Mouse (Mus musculus) MEL (cell line): ENCODE measurements at regions not wholly inside any gene's neighbourhood (a gene's known extent, or its start where the extent isn't known, plus 50 kb on each side); places are given as distances from the start of the nearest gene placed in this dataset.

Experiments
- DNase-seq: peaks from one replicate; pipeline ENCODE4 v3.0.0; 2011; ENCODE audit warnings: low read depth, low spot score
- H3K27ac ChIP-seq: 2 replicates; pipeline ENCODE4 v1.5.1; 2012; ENCODE audit warnings: low read depth, mild to moderate bottlenecking, control low read depth, low read length, moderate library complexity; ENCODE audit not compliant: control insufficient read depth
- H3K27me3 ChIP-seq, 2 experiments: fragments of 150-350 bp in 1 of 2; sonication (generic) in 1 of 2; 2 replicates each; pipeline ENCODE4 v1.6.1; 2012; ENCODE audit warnings: low read length in 2 of 2, mild to moderate bottlenecking in 2 of 2, improper control_type of control experiment in 1 of 2, moderate library complexity in 1 of 2; ENCODE audit not compliant: insufficient read depth in 2 of 2, control insufficient read depth in 1 of 2
- H3K36me3 ChIP-seq, 2 experiments: 2 replicates each; pipeline ENCODE4 v1.6.1; 2012 to 2014; ENCODE audit warnings: low read length in 2 of 2, improper control_type of control experiment in 1 of 2, inconsistent platforms in 1 of 2, mild to moderate bottlenecking in 1 of 2; ENCODE audit not compliant: insufficient read depth in 2 of 2, control insufficient read depth in 1 of 2
- H3K4me1 ChIP-seq, 2 experiments: fragments of 150-350 bp in 1 of 2; sonication (generic) in 1 of 2; 2 replicates each; pipeline ENCODE4 v1.6.1; 2012; ENCODE audit warnings: low read length in 2 of 2, improper control_type of control experiment in 1 of 2, mild to moderate bottlenecking in 1 of 2; ENCODE audit not compliant: insufficient read depth in 2 of 2, control insufficient read depth in 1 of 2
- H3K4me3 ChIP-seq, 2 experiments: fragments of 150-350 bp in 1 of 2; sonication (generic) in 1 of 2; 2 replicates each; pipeline ENCODE4 v1.5.1; 2012; ENCODE audit warnings: low read depth in 2 of 2, low read length in 2 of 2, mild to moderate bottlenecking in 2 of 2, moderate library complexity in 2 of 2, control low read depth in 1 of 2, improper control_type of control experiment in 1 of 2; ENCODE audit not compliant: control insufficient read depth in 1 of 2, insufficient read depth in 1 of 2
- H3K79me2 ChIP-seq: 2 replicates; pipeline ENCODE4 v1.6.1; 2012; ENCODE audit warnings: mild to moderate bottlenecking, low read length, moderate library complexity; ENCODE audit not compliant: control insufficient read depth, poor library complexity, insufficient read depth
- H3K9ac ChIP-seq: 2 replicates; pipeline ENCODE4 v1.6.1; 2012; ENCODE audit warnings: low read depth, mild to moderate bottlenecking, control low read depth, low read length, moderate library complexity; ENCODE audit not compliant: control insufficient read depth, poor library complexity, severe bottlenecking
- H3K9me3 ChIP-seq: fragments of 150-350 bp; sonication (generic); replicated peaks from 2 replicates; pipeline ENCODE4 v1.6.1; 2012; ENCODE audit warnings: mild to moderate bottlenecking, low read length, improper control_type of control experiment, moderate library complexity; ENCODE audit not compliant: insufficient read depth
- ELF1 ChIP-seq: IDR thresholded peaks from 2 replicates; pipeline ENCODE4 v1.6.1; 2014; ENCODE audit warnings: low read depth, mild to moderate bottlenecking, inconsistent platforms, low read length, improper control_type of control experiment, moderate library complexity
- ETS1 ChIP-seq: IDR thresholded peaks from 2 replicates; pipeline ENCODE4 v1.6.1; 2012; ENCODE audit warnings: low read depth, mild to moderate bottlenecking, inconsistent platforms, low read length, improper control_type of control experiment, moderate library complexity
- GABPA ChIP-seq: IDR thresholded peaks from 2 replicates; pipeline ENCODE4 v1.6.1; 2012; ENCODE audit warnings: low read depth, mild to moderate bottlenecking, inconsistent platforms, low read length, improper control_type of control experiment, moderate library complexity
- GATA1 ChIP-seq: IDR thresholded peaks from 2 replicates; pipeline ENCODE4 v1.6.1; 2011; ENCODE audit warnings: low read depth, low read length, improper control_type of control experiment
- HCFC1 ChIP-seq: IDR thresholded peaks from 2 replicates; pipeline ENCODE4 v1.6.1; 2012; ENCODE audit warnings: low read depth, mild to moderate bottlenecking, inconsistent platforms, low read length, improper control_type of control experiment, moderate library complexity
- KAT2A ChIP-seq: conservative IDR thresholded peaks from 2 replicates; pipeline ENCODE4 v1.6.1; 2012; ENCODE audit warnings: low read depth, low read length, improper control_type of control experiment, inconsistent platforms
- MAFK ChIP-seq: IDR thresholded peaks from 2 replicates; pipeline ENCODE4 v1.6.1; 2011; ENCODE audit warnings: low read depth, mild to moderate bottlenecking, low read length, improper control_type of control experiment, borderline replicate concordance
- MAZ ChIP-seq: IDR thresholded peaks from 2 replicates; pipeline ENCODE4 v1.6.1; 2012; ENCODE audit warnings: low read depth, mild to moderate bottlenecking, inconsistent platforms, low read length, improper control_type of control experiment
- MEF2A ChIP-seq: IDR thresholded peaks from 2 replicates; pipeline ENCODE4 v1.6.1; 2014; ENCODE audit warnings: low read depth, mild to moderate bottlenecking, inconsistent platforms, low read length, improper control_type of control experiment; ENCODE audit not compliant: poor library complexity, insufficient replicate concordance, severe bottlenecking; ENCODE audit errors: extremely low read depth
- POLR2AphosphoS5 ChIP-seq: IDR thresholded peaks from 2 replicates; pipeline ENCODE4 v1.6.1; 2012; ENCODE audit warnings: low read depth, borderline replicate concordance, mild to moderate bottlenecking, inconsistent platforms, low read length, moderate library complexity, mixed read lengths
- RAD21 ChIP-seq: IDR thresholded peaks from 2 replicates; pipeline ENCODE4 v1.6.1; 2011; ENCODE audit warnings: mild to moderate bottlenecking, low read depth, low read length, improper control_type of control experiment
- RCOR1 ChIP-seq: IDR thresholded peaks from 2 replicates; pipeline ENCODE4 v1.6.1; 2012; ENCODE audit warnings: low read depth, mild to moderate bottlenecking, inconsistent platforms, low read length, improper control_type of control experiment
- SIN3A ChIP-seq: IDR thresholded peaks from 2 replicates; pipeline ENCODE4 v1.6.1; 2012; ENCODE audit warnings: low read length, improper control_type of control experiment, inconsistent platforms
- TAL1 ChIP-seq: IDR thresholded peaks from 2 replicates; pipeline ENCODE4 v1.6.1; 2012; ENCODE audit warnings: mild to moderate bottlenecking, inconsistent platforms, low read length, moderate library complexity, mixed read lengths
- TBP ChIP-seq: IDR thresholded peaks from 2 replicates; pipeline ENCODE4 v1.8.0; 2011; ENCODE audit warnings: low read depth, low read length, improper control_type of control experiment
- TCF12 ChIP-seq: IDR thresholded peaks from 2 replicates; pipeline ENCODE4 v1.6.1; 2014; ENCODE audit warnings: low read depth, mild to moderate bottlenecking, inconsistent platforms, low read length, improper control_type of control experiment, moderate library complexity
- UBTF ChIP-seq: IDR thresholded peaks from 2 replicates; pipeline ENCODE4 v1.6.1; 2012; ENCODE audit warnings: low read depth, mild to moderate bottlenecking, inconsistent platforms, low read length, improper control_type of control experiment, moderate library complexity, borderline replicate concordance; ENCODE audit not compliant: insufficient read depth
- USF2 ChIP-seq, 2 experiments: IDR thresholded peaks; 2 replicates each; pipeline ENCODE4 v1.6.1; 2011 to 2012; ENCODE audit warnings: improper control_type of control experiment in 2 of 2, low read length in 2 of 2, borderline replicate concordance in 1 of 2, inconsistent platforms in 1 of 2, low read depth in 1 of 2, mild to moderate bottlenecking in 1 of 2; ENCODE audit not compliant: insufficient read depth in 1 of 2
- ZC3H11A ChIP-seq: IDR thresholded peaks from 2 replicates; pipeline ENCODE4 v1.6.1; 2012; ENCODE audit warnings: low read depth, mild to moderate bottlenecking, inconsistent platforms, low read length, improper control_type of control experiment
- ZKSCAN1 ChIP-seq: IDR thresholded peaks from 2 replicates; pipeline ENCODE4 v1.6.1; 2012; ENCODE audit warnings: low read depth, mild to moderate bottlenecking, inconsistent platforms, low read length, improper control_type of control experiment, moderate library complexity

DNA sequence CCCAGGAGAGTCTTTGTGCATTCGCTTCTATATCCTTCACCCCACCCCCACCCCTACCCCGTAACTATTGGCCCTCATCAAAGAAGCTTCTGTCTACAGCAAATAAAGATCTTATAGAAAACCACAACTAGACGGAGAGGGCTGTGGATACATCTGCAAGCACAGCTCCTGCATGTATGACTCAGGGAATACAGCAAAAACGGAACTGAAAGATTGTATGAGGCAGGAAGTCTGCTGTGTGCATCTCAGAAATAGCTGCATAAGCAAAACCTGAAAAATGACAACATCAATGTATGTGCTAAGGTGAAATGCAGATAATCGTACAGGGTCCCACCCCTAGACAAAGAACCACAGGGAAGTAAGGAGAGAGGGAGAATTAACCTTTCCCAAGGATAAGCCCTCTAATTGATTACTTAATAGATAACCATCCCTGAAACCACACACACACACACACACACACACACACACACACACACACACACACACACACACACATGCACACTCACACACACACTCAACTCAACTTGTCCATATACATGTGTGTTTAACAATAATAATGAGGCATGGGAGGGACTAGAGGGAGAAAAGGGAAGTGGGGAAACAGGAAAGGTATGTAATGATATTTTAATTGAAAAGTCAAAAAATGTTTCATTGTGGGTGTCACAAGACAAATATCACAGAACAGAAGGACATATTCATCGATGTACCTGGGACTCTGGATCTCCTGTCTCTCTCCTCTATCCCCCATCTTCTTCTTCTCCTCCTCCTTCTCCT, 416.6 kb downstream of the Rprm start:
- no peaks in the 10 kb centered on the region for H3K27me3 ChIP-seq
- TF ChIP-seq HCFC1 (no peak), TAL1 (no peak), ETS1 (no peak), GABPA (no peak), TCF12 (no peak), POLR2AphosphoS5 (no peak), ZKSCAN1 (no peak), MAZ (no peak), USF2 (IDR thresholded peaks at IDR 0.05; ENCODE audit: borderline replicate concordance in 1 of 2, insufficient read depth in 1 of 2, low read depth in 1 of 2, low read length in 2 of 2) (no peak), KAT2A (no peak), UBTF (no peak), GATA1 (no peak), TBP (no peak), MEF2A (no peak), RAD21 (no peak), ZC3H11A (no peak), RCOR1 (no peak), SIN3A (no peak)
- H3K27ac ChIP-seq = no peak overlapping the region
- no peak for DNase-seq
- no peaks in the 10 kb centered on the region; the same call in 1 of the 2 replicates for H3K9me3 ChIP-seq
- no peaks in the 10 kb centered on the region for H3K79me2 ChIP-seq
- no peak overlapping the region for H3K4me3 ChIP-seq
- no peak overlapping the region for H3K9ac ChIP-seq
- H3K4me1 ChIP-seq = no peaks in the 10 kb centered on the region
- no peaks in the 10 kb centered on the region for H3K36me3 ChIP-seq

- Histone ChIP-seq H3K9me3 (no peaks in the 10 kb centered on the region), H3K27ac (no peak overlapping the region), H3K4me3 (no peak overlapping the region), H3K27me3 (no peaks in the 10 kb centered on the region), H3K36me3 (no peaks in the 10 kb centered on the region), H3K9ac (no peak overlapping the region), H3K79me2 (no peaks in the 10 kb centered on the region), H3K4me1 (no peaks in the 10 kb centered on the region)
- no peak for TF ChIP-seq ELF1
- peak; percentile 23; the same call in 1 of the 2 replicates for TF ChIP-seq TCF12
- no peak for TF ChIP-seq MAFK
- DNase-seq = peak; percentile 1
Observed at GRCm38 (mm10) chr2:53680350-53681011, 404.9 kb downstream of the Rprm start.
